Mouse (Mus musculus) stomach, postnatal 0 days (tissue): ENCODE measurements around the gene Krtap4-2. TPM values are rescaled to one million over a fixed set of nuclear protein-coding genes. Genes with fewer than 3 reads are reported as not detected.
"Not testable (repeated sequence)": the region's sequence is repeated elsewhere in the genome, so short reads cannot be mapped to it uniquely, and the experiment has no call there.

Experiments used
- ATAC-seq: fragments of 200-750 bp; cut with Nextera tagmentation; 2 replicates; pipeline ENCODE4 v1.8.0; 2017; ENCODE audit not compliant: low FRiP score, low TSS enrichment
- DNase-seq: peaks from one replicate; pipeline ENCODE4 v3.0.0-alpha.2; 2016; ENCODE audit warnings: low spot score
- H3K27ac ChIP-seq: fragments of 300-500 bp; sonication (generic); replicated peaks from 2 replicates; pipeline ENCODE4 v1.5.1; 2014; ENCODE audit warnings: mild to moderate bottlenecking, control low read depth
- H3K27me3 ChIP-seq: fragments of 300-500 bp; sonication (generic); 2 replicates; pipeline ENCODE4 v1.6.1; 2014; ENCODE audit warnings: low read length; ENCODE audit not compliant: control insufficient read depth, insufficient read depth
- H3K36me3 ChIP-seq: fragments of 300-500 bp; sonication (generic); 2 replicates; pipeline ENCODE4 v1.6.1; 2014; ENCODE audit warnings: low read length, mixed read lengths; ENCODE audit not compliant: control insufficient read depth, insufficient read depth
- H3K4me1 ChIP-seq: fragments of 300-500 bp; sonication (generic); replicated peaks from 2 replicates; pipeline ENCODE4 v1.6.1; 2014; ENCODE audit warnings: antibody characterized with exemption; ENCODE audit not compliant: control insufficient read depth, insufficient read depth
- H3K4me2 ChIP-seq: fragments of 300-500 bp; sonication (generic); replicated peaks from 2 replicates; pipeline ENCODE4 v1.6.1; 2014; ENCODE audit warnings: low read depth, mild to moderate bottlenecking, control low read depth, moderate library complexity
- H3K4me3 ChIP-seq: fragments of 300-500 bp; sonication (generic); 2 replicates; pipeline ENCODE4 v1.5.1; 2014; ENCODE audit warnings: low read depth, low read length, control low read depth
- H3K9ac ChIP-seq: fragments of 300-500 bp; sonication (generic); 2 replicates; pipeline ENCODE4 v1.6.1; 2014; ENCODE audit warnings: mild to moderate bottlenecking, low read length, control low read depth, mixed read lengths
- H3K9me3 ChIP-seq: fragments of 300-500 bp; sonication (generic); 2 replicates; pipeline ENCODE4 v1.6.1; 2016; ENCODE audit warnings: low read length; ENCODE audit not compliant: control insufficient read depth
- CTCF ChIP-seq: IDR thresholded peaks from 2 replicates; pipeline ENCODE4 v1.5.1; 2016; ENCODE audit warnings: antibody characterized with exemption, low read depth, mild to moderate bottlenecking, moderate library complexity
- EP300 ChIP-seq: optimal IDR thresholded peaks from 2 replicates; pipeline ENCODE3; 2016; ENCODE audit warnings: antibody characterized with exemption
- WGBS: fragments of 180-500 bp; shearing (Covaris S2); extraction: QIAGEN DNeasy Blood & Tissue Kit; methylation state at CpG from one replicate; pipeline ENCODE4 v1.1.7; 2014; 5-methylcytosine and 5-hydroxymethylcytosine counted together
- polyA plus RNA-seq: library from polyadenylated mRNA; unstranded; fragments of >200 nt; fragmentation: Nextera tagmentation; extraction: Ambion mirVana; gene quantifications from 2 replicates; pipeline ENCODE4 v1.2.1, GENCODE M21; 2015

The Krtap4-2 gene
- polyA plus RNA-seq, 1 experiment from 2014 or later, result not detected

DNA sequence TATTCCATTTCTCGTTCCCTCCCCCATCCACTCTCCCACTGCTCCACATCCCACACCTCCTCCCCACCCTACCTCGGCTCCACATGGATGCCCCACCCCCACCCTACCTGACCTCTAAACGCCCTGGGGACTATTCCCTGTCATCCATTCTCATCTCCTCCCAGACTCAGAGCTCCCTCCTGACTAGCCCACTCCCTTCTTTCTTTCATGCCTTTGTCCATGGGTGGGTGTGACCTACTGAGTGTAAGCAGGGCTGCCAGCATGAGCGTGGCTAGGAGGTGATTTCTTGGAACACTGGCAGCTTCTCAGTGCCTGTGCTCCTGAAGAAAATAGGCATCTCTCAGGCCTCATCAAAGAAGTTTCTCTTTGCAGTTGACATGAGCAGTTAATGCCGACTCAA, 22.2 kb upstream of the Krtap4-2 start:
- TF ChIP-seq CTCF (no peak), EP300 (no peak)
- WGBS, result 39% methylated on average over 5 of the region's 5 CpGs
- H3K4me3 ChIP-seq, result no peak overlapping the region

DNA sequence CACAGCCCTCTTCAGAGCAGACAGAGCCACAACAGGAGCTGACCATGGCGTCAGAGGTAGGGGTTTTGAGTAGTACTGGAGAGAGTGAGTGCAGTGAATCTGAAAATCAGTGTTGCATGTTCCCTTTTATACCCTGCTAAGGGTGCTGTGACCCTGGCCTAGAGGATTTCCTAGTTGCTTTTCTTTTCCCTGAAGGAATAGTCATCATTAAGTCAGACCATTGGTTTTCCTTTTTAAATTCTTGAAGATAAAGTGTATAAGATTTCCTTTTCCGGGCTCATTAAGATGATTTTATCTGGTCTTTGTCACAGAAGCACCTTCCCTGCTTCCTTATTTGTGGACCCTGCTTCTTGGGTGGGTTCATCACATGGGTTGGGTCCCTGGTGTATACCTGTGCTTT, 15.3 kb upstream of the Krtap4-2 start, which contains the start of gene Gm11555:
Gene Gm11555 (minus strand): TSS at position 101 of the 400 bp plus-strand sequence.
- no peak within 1 kb of the TSS for H3K27ac ChIP-seq
- H3K27me3 ChIP-seq, result no peaks in the 10 kb centered on the region
- H3K4me1 ChIP-seq, result no peaks in the 10 kb centered on the region
- WGBS, result 92% methylated on average over 2 of the region's 2 CpGs
- DNase-seq, result no peak
- H3K4me2 ChIP-seq, result no peak within 1 kb of the TSS
- H3K36me3 ChIP-seq, result no peaks in the 10 kb centered on the region
- no peaks in the 10 kb centered on the region for H3K9me3 ChIP-seq
- H3K9ac ChIP-seq, result no peak within 1 kb of the TSS
- no peak for ATAC-seq
- H3K4me3 ChIP-seq, result no peak within 1 kb of the TSS
- TF ChIP-seq EP300, result no peak
- TF ChIP-seq CTCF, result no peak

More for the DNA sequence above, 22.2 kb upstream of the Krtap4-2 start:
- Histone ChIP-seq H3K4me2 (no peak overlapping the region), H3K27me3 (no peaks in the 10 kb centered on the region), H3K27ac (no peak overlapping the region), H3K9ac (no peak overlapping the region), H3K36me3 (no peaks in the 10 kb centered on the region), H3K9me3 (no peaks in the 10 kb centered on the region), H3K4me1 (no peaks in the 10 kb centered on the region)
- no peak for DNase-seq
- ATAC-seq, result no peak

DNA sequence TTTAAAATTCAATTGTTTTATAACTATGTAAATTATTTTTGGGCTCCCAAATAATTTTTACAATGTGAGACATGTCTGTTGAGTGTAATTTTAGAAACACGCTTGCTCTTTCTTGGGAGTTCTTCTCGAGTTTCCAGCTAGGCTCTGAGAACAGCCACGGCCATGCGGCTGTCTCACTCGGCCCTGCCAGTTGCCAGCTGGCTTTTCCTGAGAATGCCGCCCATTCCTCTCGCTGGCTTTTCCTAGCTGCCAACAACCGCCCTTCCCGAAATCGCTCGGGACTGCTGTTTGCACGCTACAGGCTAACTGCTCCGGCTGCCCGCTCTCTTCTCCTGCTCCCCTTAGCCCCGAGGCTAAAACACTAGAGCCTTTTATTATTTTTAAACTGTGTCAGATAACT, 11.6 kb upstream of the Krtap4-2 start:
- DNase-seq, result no peak
- no peak overlapping the region for H3K27ac ChIP-seq
- no peaks in the 10 kb centered on the region for H3K27me3 ChIP-seq
- no peak for ATAC-seq
- WGBS, result 90% methylated on average over 15 of the region's 15 CpGs
- H3K9ac ChIP-seq, result no peak overlapping the region
- no peaks in the 10 kb centered on the region for H3K4me1 ChIP-seq
- TF ChIP-seq CTCF (no peak), EP300 (no peak)
- no peak overlapping the region for H3K4me3 ChIP-seq
- H3K4me2 ChIP-seq, result no peak overlapping the region
- no peaks in the 10 kb centered on the region for H3K9me3 ChIP-seq
- H3K36me3 ChIP-seq, result no peaks in the 10 kb centered on the region

DNA sequence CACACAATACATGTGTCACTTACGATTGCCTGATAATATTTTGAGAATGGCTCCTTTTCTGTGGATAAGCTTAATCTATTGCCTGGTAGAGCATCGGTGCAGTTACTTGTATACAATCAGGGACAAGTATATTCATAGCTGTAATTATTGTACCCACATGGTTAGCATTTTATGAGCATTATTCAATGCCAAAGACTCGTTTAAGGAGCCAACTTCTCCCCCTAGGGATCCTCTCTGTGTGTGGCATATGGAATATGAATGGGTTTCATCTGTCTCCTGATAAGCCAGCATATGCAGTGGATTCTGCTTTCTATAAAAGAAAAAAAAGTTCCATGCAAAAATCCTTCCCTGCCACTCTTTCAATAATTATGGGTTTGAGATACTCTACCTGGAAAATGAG, 9.5 kb upstream of the Krtap4-2 start:
- Histone ChIP-seq H3K27ac (no peak overlapping the region), H3K9me3 (no peaks in the 10 kb centered on the region), H3K4me3 (no peak overlapping the region), H3K36me3 (no peaks in the 10 kb centered on the region), H3K9ac (no peak overlapping the region), H3K4me1 (no peaks in the 10 kb centered on the region), H3K4me2 (no peak overlapping the region), H3K27me3 (no peaks in the 10 kb centered on the region)
- no peak for DNase-seq
- ATAC-seq, result no peak
- 62% methylated on average over 3 of the region's 3 CpGs for WGBS
- TF ChIP-seq CTCF, result no peak
- TF ChIP-seq EP300, result no peak

DNA sequence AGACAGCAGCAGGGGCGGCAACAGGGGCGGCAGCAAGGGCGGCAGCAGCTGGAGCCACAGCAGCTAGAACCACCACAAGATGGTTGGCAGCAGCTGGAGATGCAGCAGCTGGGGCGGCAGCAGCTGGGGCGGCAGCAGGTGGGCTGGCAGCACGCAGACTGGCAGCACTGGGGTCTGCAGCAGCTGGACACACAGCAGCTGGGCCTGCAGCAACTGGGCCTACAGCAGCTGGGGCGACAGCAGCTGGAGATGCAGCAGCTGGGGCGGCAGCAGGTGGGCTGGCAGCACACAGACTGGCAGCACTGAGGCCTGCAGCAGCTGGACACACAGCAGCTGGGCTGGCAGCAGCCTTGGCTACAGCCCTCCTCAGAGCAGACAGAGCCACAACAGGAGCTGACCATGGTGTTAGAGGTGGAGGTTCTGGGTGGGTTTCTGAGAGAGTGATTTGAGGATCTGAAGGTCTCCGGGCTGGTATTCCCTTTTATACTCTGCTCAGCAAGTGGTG, 8.8 kb upstream of the Krtap4-2 start, which contains the start of gene Krtap4-7:
Gene Krtap4-7 (minus strand): TSS at position 455 of the 505 bp plus-strand sequence.
- H3K27me3 ChIP-seq, H3K4me2 ChIP-seq, H3K4me3 ChIP-seq, DNase-seq, H3K9me3 ChIP-seq, H3K36me3 ChIP-seq, ATAC-seq, H3K9ac ChIP-seq, H3K4me1 ChIP-seq, H3K27ac ChIP-seq: not testable (repeated sequence)
- 82% methylated on average over 9 of the region's 9 CpGs for WGBS

DNA sequence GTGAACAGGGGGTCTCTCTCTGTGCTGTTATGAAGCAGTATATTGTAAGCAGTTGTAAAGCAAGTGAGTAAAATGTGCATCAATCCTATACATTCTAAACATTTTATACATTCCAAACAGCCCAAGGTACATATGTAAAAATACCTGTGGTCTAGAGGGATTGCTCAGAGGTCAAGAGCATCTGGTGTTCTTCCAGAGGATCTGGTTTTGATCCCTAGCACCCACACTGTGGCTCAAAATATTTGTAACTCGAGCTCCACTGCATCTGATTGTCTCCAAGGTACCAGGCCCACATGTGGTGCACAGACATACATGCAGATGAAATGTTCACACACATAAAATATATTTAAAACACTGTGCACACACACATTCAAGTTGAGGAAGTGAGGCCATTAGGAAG, 6.0 kb upstream of the Krtap4-2 start:
- DNase-seq, result no peak
- no peak overlapping the region for H3K9ac ChIP-seq
- no peak overlapping the region for H3K4me2 ChIP-seq
- TF ChIP-seq CTCF (no peak), EP300 (no peak)
- ATAC-seq, result no peak
- no peaks in the 10 kb centered on the region for H3K9me3 ChIP-seq
- no peaks in the 10 kb centered on the region for H3K36me3 ChIP-seq
- no peak overlapping the region for H3K27ac ChIP-seq
- H3K27me3 ChIP-seq, result no peaks in the 10 kb centered on the region
- H3K4me1 ChIP-seq, result no peaks in the 10 kb centered on the region
- no peak overlapping the region for H3K4me3 ChIP-seq
- WGBS, result 25% methylated on average over 1 of the region's 1 CpGs
